Mouse (Mus musculus) lung, adult 2 months (tissue): ENCODE measurements around the gene Armc5.

Experiments
- CTCF ChIP-seq: fragments of 200-500 bp; IDR thresholded peaks from 2 replicates; pipeline ENCODE4 v1.5.1; 2011; ENCODE audit warnings: mild to moderate bottlenecking, low read length, control low read depth; ENCODE audit not compliant: insufficient read depth
- POLR2A ChIP-seq: fragments of 200-500 bp; IDR thresholded peaks from 2 replicates; pipeline ENCODE4 v1.6.1; 2011; ENCODE audit warnings: low read depth, mild to moderate bottlenecking, control low read depth, low read length, borderline replicate concordance; ENCODE audit errors: extremely low read depth

DNA sequence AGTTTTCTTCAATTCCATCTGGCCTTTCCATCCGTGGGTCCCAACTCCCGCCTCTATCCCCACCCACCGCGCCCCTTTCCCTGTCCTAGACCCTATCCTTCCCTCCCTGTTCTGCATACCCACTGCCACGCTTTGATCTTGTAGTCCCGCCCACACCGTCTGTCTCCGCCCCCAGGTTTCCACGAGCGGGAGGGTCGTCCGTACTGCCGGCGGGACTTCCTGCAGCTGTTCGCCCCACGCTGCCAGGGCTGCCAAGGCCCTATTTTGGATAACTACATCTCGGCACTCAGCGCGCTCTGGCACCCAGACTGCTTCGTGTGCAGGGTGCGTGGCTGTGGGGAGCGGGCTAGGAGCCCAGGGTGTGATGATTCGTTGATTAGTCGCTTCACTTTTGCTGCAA lies 15.5 kb downstream of the Armc5 start:
- TF ChIP-seq CTCF (no peak), POLR2A (no peak)
